Mouse (Mus musculus) liver, adult 2 months (tissue): ENCODE data around the gene Hlcs.

Experiments used
- CTCF ChIP-seq: fragments of 200-500 bp; IDR thresholded peaks from 2 replicates; pipeline ENCODE4 v1.5.1; 2011; ENCODE audit warnings: low read depth, low read length, control low read depth
- POLR2A ChIP-seq: fragments of 200-500 bp; IDR thresholded peaks from 2 replicates; pipeline ENCODE4 v1.6.1; 2011; ENCODE audit warnings: low read length, control low read depth; ENCODE audit not compliant: insufficient read depth; ENCODE audit errors: extremely low read depth

DNA sequence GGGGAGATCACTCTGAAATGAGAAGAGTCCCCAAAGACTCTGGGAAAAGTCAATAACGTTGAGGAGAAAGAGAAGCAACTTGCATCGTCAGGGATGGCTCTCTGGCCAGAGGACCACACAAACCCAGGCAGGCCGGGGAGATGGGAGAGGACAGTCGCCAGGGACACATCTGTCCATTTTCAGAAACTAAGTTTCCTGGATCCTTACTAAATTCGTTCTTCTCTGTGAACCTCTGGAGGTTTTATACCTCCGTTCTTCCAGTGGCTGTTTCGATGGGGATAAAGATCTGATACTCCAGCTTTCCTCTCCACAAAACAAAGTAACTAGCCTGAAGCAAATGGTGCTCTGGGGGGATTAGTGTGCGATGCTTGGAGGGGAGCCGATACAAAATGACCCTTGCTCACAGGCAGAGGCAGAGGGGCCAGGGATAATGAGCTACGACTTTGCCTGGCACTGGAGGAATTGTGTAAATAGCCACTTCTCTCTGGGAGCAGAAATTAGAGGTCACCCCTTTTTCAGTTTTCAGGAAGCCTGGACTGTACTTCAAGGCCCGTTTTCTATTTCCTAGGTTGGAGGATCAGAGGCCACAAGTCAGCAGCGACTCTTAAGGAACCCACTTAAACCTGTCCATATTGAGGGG is 220.7 kb downstream of the Hlcs start:
- TF ChIP-seq CTCF: no peak
- TF ChIP-seq POLR2A: no peak
